Mouse (Mus musculus): ENCODE measurements around the gene Hesx1.

DNA sequence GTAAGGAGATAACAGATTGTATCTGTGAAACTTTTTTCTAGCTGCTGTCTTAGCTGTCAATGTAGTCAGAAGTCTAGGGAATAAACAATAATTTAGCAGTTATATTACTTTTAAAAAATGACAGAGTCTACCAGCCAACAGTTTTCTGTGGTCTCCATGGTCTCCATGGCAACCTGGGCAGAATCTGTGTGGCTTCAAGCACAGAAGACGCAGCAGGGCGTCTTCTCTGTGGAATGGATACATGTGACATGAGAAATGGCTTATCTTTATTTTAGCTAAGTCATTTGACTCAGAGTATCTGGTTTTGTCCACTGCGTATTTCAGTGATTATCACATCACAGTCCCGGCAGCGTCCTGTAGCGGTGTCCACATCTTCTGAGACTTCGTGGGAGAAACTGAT, 18.0 kb upstream of the Hesx1 start:
- TF ChIP-seq CTCF (IDR thresholded peaks at IDR 0.05; ENCODE audit: insufficient read depth, low read length) (no peak), POLR2A (IDR thresholded peaks at IDR 0.05; ENCODE audit: borderline replicate concordance, extremely low read depth, low read depth, low read length) (no peak)
